Mouse (Mus musculus) adrenal gland, adult 8-10 months (tissue): ENCODE measurements around the gene Zdhhc15. TPM values are rescaled to one million over a fixed set of nuclear protein-coding genes. Genes with fewer than 3 reads are reported as not detected.
A peak's percentile ranks its signal among the peaks of the same experiment; 100 is the strongest.
"Not testable (repeated sequence)": the region's sequence is repeated elsewhere in the genome, so short reads cannot be mapped to it uniquely, and the experiment has no call there.

Experiments used
- DNase-seq: peaks from one replicate; pipeline ENCODE4 v3.0.0; 2022
- total RNA-seq, 4 experiments: library from RNA; stranded (reverse); gene quantifications; 2 replicates each; pipeline ENCODE4 v1.2.4; 2022

Gene Zdhhc15
- total RNA-seq = 1 to 10 TPM; 1.4 to 2.4 (median 1.8) TPM

GRCm38 (mm10) chrX:104670757-104671549, at the start of gene Zdhhc15:
Gene Zdhhc15 (minus strand): TSS chrX:104671064.
- DNase-seq = peak; percentile 10

DNA sequence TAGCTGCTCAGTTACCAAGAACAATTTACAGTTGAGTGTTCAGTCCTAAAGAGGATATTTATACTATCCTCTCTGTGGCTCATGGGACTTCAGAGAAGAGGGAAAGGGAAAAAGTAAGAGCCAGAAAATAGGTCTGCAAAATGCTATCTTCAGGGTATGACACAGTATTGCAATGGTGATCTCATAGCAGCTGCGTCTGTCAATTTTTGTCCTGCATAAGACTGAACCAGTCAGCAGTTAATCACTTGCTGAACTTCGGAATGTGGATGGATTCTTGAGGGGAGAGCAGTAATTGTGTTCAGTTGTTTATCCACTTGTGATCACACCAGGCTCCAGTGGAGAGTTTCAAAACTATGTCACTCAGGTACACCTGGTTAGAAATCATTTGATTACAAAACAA, 37.1 kb upstream of the Zdhhc15 start:
- DNase-seq = no peak

DNA sequence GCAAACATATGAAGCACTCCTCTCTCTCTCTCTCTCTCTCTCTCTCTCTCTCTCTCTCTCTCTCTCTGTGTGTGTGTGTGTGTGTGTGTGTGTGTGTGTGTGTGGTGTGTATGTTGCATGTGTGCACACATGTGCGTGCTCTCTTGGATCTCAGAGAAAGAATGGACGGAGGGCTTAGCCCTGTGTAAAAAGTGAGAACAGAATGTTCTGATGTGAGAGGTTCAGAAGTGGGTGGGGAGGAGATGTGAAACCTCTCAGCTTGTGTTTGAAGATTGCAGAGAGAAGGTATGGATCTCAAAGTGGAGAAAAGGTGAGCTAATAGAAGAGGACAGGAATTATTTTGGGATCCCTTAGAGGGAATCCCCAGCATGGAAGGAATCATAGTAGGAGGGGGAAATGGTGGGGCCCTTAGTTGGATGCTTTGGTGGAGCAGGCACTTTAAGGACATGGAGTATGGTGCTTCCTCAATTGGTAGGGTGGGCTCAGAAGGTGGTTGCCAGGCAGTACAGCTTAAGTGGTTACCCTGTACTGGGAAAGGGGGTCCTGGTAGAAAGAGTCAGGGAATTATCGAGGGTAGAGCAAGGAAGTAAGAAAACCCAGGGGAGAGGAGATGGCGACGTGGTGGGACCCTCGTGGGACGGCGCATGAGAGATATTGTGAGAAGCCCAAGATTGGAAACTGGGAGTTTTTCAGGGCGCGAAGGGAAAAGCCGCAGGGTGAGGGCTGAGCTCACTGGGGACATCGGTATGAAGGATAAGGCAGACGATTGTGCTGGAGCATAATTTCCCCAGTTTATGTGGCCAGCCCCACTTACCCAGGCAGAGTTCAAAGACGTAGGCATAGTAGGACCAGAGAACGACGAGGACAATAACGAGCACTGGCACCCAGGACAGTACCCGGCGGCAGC, 761 bp downstream of the Zdhhc15 start:
- no peak for DNase-seq

- DNase-seq = no peak
Observed at GRCm38 (mm10) chrX:104656976-104657375, 13.9 kb downstream of the Zdhhc15 start.

- DNase-seq = no peak
Observed at GRCm38 (mm10) chrX:104612531-104612930, 58.3 kb downstream of the Zdhhc15 start.

GRCm38 (mm10) chrX:104603738-104604430, 67.0 kb downstream of the Zdhhc15 start:
- DNase-seq = not testable (repeated sequence)

GRCm38 (mm10) chrX:104602168-104602859, 68.5 kb downstream of the Zdhhc15 start:
- DNase-seq = not testable (repeated sequence)

- no peak for DNase-seq
Observed at GRCm38 (mm10) chrX:104573946-104574345, 96.9 kb downstream of the Zdhhc15 start.

GRCm38 (mm10) chrX:104567497-104567896, 103.4 kb downstream of the Zdhhc15 start:
- no peak for DNase-seq

DNA sequence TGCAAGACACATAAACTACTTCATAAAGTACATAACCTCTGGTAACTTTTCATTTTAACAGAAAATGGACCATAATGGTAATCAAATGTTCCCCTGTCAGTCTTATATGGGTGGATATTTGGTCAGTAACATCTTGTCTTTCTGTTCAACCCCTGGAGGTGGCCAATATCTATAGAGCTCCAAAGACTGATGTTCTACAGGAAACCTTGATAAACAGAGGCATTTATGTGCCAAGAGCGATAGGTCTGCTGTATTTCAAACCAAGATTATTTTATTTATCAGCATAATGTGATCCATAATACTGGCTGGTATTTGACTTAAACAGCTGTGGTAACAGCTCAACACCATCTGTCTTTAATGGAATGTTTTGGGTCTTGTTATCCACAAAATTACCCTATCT, 125.6 kb downstream of the Zdhhc15 start:
- DNase-seq = no peak

- DNase-seq = no peak
Observed at GRCm38 (mm10) chrX:104543919-104544595, 126.8 kb downstream of the Zdhhc15 start.

DNA sequence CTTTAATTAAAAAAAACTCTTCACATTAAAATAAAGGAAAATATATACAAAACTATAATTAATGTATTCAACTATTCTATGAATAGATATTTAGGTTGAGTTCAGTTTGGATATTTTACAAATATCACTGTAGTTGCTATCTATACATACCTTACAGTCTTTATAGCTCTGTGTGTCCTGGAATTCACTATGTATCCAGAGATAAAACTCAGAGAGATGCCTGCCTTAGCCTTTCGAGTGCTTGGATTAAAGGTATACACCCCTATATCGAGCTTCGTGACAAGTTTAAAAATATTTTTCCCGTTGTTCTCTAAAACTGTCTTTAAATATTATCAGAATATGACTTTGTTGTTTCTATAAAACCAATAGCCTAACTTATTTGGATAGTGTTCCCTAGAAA, 128.2 kb downstream of the Zdhhc15 start:
- DNase-seq = no peak

GRCm38 (mm10) chrX:104501765-104502164, 169.1 kb downstream of the Zdhhc15 start:
- DNase-seq = no peak

DNA sequence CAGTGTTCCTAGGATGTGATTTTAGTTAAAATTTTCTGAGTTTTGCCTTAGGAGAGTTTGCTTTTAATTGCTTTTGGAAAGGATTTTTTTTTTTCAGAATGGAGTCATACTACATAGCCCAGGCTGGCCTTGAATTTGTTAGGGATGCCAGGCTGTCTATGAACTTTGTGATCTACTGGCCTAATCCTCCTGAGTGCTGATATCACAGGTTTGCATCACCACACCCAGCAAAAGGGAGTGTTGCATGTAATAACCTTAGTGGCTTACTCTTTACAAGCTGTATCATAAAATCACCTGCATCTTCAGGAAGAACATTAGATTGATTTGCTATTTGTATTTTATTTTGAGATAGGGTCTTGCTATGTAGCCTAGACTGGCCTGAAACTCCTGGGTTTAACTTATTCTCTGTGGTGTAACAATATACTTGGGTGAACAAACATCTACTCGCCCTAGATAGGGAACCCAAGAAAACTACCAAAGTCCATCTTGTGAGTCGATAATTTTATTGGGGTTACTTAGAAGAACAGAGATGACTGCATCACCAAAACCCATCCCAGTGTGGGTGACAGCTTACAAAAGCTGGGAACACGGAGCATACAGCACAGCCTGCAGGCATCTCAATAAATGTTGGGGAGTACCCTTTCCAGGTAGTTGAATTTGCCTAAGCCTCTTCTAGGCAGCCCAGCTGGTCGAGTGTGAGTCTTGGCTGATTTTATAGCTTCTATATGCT, 181.1 kb downstream of the Zdhhc15 start:
- DNase-seq = no peak

GRCm38 (mm10) chrX:104488870-104489467, 181.9 kb downstream of the Zdhhc15 start:
- no peak for DNase-seq

DNA sequence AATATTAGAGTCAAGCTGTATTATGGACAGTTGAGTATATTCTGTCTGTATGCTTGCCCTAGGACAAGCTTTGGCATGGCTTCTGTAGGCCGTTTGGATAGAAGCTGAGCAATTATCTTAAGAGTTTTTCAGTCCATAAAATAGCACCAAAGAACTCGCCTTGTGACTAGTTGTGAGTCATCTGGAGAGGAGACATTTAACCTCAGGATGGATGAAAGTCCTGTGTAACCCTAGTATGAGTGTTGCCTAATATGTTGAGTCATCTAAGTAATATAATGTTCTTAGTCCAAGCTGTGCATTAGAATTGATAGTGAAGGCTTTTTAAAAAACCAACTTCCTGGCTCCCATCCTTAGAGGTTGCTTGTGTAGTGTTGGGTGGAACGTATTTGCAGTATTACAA, 182.8 kb downstream of the Zdhhc15 start:
- no peak for DNase-seq
